Mouse (Mus musculus) thymus, postnatal 14 days (tissue): Measurements from ENCODE around the gene Kansl1l.
"Not testable (repeated sequence)": the region's sequence is repeated elsewhere in the genome, so short reads cannot be mapped to it uniquely, and the experiment has no call there.

Source experiments
- DNase-seq: peaks from one replicate; pipeline ENCODE4 v3.0.0; 2021

Kansl1l gene

DNA sequence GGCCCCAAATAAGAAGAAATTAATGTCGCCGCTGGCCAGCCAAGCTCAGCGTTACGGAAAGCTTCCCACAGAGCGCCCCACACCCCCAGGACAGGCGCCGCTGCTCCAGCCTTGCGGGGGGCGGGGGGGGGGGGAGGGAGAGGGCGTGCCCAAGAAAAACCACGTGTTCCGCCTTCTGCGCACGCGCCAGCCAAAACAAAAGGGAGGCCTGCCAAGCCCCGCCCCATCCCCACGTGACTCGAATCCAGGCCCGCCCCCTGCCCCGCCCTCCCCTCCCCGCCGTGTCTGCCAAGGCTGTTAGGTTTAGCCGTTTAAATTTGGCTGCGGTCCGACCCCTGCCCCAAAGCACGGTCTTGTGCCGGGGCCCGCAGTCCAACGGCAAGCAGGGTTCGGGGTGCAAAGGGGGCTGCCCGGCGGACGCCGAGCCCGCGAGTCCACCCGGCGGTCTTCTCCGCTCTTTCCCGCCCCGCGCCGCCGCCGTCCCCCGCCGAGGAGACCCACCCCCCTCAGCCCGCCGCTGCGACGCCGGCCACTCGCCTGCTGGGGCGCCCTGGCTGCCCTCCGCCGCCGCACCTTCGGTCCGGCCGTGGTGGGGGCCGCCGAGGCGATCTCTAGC lies 417 bp downstream of the Kansl1l start:
- peak; percentile 95 for DNase-seq

DNA sequence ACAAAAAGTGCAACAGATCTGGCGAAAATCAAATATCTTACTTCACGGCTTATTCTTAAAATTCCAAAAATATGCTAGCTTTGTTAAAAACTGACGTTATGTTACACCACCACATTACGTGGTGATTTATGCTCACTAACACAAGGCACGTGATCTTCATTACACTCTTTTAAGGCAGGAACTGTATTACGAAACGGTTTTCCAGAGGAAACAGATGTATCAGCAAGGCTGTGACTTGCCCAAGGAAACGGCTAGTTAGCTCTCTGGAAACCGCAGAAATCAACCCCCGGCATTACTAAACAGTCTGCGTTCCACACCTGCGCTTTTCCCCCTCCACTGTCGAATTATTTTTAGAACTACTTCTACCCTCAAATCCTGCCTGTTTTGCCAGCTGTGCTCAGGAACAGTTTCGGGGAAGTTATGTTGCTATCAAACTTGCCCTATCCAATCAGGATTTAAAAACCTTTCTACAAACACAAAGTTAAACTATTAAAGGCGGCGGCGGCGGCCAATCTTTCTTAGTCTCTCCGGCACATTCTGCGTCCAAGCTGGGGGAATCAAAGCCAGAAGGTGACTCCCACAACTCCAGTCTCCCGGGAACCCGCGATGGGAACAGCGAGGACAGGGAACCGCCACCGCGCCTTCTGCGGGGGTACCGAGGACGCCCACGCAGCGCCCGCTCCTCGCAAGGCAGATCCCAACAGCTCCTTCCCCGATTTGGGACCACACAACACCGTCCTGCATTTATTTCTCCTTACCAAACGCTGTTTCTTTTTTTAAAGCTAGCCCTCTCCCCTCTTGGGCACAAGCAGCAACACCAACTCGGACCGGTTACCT lies 1.2 kb downstream of the Kansl1l start:
- DNase-seq, result peak; percentile 76

DNA sequence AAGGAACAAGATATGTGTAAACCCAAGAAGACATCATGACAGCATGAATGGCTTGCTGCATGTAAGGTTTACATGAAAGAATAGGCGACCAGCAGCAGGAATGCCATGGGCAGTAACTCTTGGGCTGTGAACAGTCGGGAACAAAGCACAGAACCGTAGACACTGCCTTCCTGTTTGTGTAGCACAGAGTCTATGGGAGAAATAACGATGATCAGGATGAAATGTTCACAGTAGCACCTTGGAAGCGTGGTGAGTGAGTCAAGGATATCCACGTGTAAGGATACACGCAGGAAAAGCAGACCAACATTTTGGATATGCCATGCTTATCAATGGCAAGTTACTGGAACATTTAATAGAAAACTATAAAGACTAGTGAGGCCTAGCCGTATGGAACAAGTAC lies 2.6 kb downstream of the Kansl1l start:
- DNase-seq, result no peak

DNA sequence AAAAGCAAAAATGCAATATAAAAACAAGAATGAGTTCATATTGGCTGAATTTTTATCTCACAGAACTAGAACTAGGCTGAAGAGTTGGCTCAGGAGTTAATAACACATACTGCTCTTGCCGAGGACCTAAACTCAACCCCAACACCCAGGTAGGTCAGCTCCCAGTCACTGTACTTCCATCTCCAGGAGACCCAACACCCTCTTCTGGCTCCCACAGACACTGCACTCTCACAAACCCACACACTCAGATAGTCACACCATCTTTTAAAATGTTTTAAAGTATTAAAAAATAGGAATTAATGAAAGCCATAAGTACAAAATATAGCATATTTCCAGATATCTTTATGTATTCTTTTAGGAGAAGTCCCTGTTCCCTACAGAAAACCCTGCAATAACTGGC lies 4.2 kb downstream of the Kansl1l start:
- no peak for DNase-seq

GRCm38 (mm10) chr1:66806821-66807220 lies 10.5 kb downstream of the Kansl1l start:
- DNase-seq, result no peak

DNA sequence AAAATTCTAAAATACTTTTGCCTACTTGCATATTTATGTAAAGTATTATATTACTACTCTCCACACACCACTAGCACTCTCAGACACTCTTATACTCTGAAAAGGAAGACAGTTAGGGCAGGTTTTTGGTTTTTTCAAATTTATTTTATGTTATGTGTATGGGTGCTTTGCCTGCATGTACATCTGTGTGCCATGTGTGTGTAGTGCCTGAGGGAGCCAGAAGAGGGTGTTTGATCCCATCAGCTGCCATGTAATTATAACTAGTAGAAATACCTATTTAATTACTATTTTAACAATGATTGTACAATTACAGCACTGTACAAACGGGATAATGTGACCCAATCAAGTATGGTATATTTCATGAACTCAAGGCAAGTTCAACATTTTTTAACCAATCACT lies 12.0 kb downstream of the Kansl1l start:
- no peak for DNase-seq

- no peak for DNase-seq
Measured at GRCm38 (mm10) chr1:66804710-66805109, 12.7 kb downstream of the Kansl1l start.

GRCm38 (mm10) chr1:66797962-66798361 lies 19.4 kb downstream of the Kansl1l start:
- DNase-seq, result no peak

DNA sequence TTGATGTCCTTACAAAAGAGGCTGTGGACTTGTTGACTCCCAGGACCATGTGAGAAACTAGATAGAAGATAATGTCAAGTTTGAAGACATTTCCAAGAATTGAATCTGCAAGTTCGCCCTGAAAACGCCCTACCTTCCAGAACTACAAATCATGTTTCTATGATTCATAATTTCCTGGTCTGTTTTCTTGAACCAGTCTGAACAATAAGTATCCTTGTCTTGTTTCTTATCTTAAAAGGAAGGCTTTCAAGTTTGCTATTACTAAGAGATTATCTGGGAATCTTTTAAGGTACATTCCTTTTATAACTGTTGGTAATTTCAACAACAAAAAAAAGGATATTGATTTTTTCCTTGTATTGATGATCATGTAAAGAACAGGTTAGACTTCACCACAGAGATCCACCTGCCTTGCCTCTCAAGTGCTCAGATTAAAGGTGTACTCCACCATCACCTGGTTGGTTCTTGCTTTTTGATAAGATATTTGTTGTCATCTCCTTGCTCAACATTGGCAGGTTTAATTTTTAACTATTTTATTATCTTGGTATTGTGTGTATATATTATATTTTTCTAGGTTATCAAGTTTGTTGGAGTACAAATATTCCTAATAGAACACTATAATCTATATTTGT lies 24.4 kb downstream of the Kansl1l start:
- no peak for DNase-seq

GRCm38 (mm10) chr1:66782296-66782695 lies 35.1 kb downstream of the Kansl1l start:
- DNase-seq, result no peak

GRCm38 (mm10) chr1:66781027-66781426 lies 36.3 kb downstream of the Kansl1l start:
- no peak for DNase-seq

GRCm38 (mm10) chr1:66778798-66779197 lies 38.6 kb downstream of the Kansl1l start:
- DNase-seq, result no peak

DNA sequence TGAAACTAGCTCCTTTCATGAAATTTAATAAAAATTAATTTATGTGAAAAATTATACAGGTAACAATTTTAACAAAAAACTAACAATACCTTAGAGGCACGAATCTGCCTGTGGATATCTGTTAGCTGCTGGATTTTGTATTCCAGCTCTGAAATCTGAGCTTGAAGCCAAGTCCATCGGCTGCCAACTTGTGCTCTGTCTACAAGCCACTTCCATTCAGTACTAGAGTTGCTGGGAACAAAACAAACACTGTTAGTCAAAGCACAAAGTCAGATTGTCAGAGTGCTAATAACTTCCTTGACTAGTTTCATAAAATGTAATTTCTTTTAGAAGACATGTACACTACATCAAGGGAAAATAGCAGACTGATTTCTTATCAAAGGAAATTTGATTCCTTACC lies 39.5 kb downstream of the Kansl1l start:
- DNase-seq, result no peak

- no peak for DNase-seq
Measured at GRCm38 (mm10) chr1:66768764-66769163, 48.6 kb downstream of the Kansl1l start.

GRCm38 (mm10) chr1:66730581-66730980 lies 86.8 kb downstream of the Kansl1l start:
- no peak for DNase-seq

DNA sequence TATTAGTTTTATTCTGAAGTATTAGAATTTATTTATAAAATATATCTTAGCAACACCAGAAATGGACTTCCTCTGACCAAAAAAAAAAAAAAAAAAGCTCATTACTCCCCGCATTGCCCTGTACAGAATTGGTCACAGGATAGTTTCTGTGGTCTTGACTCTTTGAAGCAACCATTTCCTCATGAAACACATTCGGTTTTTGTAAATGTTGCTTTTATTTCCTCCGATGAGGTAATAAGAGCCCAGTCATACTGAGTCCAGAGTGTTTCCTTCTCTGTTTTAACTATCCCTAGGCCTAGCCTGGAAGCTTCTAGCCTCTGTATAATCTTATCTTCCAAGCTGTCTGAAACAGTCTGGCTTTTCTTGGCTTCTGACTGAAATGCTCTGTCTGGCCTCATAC lies 104.5 kb downstream of the Kansl1l start:
- no peak for DNase-seq

- DNase-seq, result no peak
Measured at GRCm38 (mm10) chr1:66704523-66704922, 112.8 kb downstream of the Kansl1l start.

GRCm38 (mm10) chr1:66702623-66703345 lies 114.6 kb downstream of the Kansl1l start:
- no peak for DNase-seq

DNA sequence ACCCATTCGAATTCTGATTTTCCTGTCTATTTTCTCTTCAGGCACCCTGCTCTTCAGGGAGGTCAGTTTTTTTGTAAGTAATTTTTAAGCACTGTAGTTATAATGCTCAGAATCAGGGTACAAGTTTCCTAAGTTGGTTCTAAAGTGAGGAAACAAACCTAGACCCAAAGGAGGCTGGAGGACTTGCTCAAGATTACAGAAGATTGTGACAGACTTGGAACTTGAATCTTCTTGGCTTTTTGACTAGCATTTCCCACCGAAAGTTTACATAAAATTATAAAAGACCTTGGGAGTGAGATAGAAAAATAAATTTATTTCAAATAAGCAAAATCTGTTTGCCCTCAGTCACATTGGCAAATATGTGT lies 115.8 kb downstream of the Kansl1l start:
- DNase-seq, result no peak

DNA sequence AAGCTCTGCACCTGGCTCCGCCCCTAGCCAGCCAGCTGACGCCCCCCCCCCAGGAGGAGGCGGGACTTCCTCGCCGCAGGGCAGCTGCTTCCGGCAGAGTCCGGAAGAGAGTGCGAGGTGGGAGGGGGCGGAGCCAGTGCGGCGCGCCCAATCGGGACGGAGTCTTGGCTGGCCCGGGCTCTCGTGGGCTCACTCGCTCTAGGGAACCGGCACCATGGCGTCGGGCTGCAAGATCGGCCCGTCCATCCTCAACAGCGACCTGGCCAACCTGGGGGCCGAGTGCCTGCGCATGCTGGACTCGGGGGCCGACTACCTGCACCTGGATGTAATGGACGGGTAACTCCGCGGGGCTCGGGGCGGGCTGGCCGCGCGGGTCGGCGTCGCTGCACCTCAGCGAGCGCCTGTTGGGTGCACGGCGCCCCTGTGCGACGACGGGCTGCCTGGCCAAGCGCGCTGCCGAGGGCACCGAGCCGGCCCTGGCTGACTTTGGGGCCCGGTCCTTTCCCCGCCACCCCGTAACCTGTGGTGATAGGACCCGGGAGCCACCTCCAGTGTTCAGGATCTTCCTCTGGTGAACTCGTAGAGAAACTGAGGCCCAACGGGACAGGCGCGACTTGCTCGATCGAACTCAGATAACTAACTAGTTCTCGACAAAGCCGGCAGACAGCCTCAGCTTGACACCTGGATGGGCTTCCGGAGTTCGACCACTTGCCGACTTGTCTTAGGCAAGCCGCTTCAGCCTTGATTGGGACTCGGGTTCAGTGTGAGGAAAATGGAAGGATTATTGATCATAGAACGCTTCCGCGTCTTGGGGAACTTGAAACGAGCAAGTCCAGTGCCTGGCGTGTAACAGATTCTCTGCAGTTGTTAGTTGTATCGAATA lies 116.4 kb downstream of the Kansl1l start, which contains the start of gene Rpe:
Gene Rpe (plus strand): TSS at position 139 of the 883 bp plus-strand sequence.
- peak; percentile 96 for DNase-seq

DNA sequence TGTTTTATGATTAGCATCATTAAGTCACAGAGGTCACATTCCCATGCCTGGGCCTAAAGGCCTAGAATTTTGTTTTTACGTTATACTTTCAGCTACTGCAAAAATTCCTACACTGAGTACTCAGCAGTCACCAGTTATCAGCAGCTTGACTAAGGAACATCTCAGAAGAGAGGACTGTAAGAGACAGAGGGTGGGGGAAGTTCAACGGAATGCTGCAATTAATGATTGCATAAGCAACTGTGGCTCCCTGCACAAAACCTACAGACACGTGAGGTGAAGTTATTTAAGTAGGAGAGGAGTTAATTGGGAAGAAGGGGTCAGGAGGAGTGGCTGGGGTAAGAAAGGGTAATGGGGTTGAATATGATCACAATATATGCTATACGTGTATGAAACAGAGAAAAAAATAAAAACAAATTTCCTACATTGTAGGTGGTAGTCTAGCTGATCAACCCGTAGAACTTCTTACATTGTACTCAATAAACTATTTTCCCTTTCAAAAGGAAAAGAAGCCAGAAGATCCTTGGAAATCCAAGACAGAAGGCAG lies 117.1 kb downstream of the Kansl1l start:
- no peak for DNase-seq

DNA sequence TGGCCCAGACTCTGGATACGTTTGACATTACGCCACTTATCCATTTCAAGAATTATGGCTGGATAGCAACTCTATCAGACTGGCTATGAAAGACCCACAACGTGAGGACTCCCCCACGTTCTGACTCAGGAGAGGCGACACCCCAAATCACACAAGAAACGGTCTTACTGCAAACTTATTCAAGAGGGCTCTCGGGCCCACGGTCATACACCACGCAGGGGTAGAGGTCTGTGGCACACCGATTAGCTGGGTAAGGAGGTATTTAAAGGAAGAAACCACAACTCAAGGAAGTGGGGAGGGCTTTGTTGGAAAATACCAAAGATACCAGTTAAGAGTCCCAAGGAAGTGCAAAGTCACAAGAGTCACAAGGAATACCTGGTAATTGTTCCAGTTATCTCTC lies 117.7 kb downstream of the Kansl1l start:
- DNase-seq, result not testable (repeated sequence)
